Mouse (Mus musculus) mouse trophoblast stem cell (cell line): ENCODE measurements around the gene Rps18.
"Not testable (repeated sequence)": the region's sequence is repeated elsewhere in the genome, so short reads cannot be mapped to it uniquely, and the experiment has no call there.

Experiments
- in situ Hi-C, 2 experiments: fragments of 300-500 bp; cut with MseI, MboI; formaldehyde crosslinking; loops; 2 replicates in 1 of 2; 3 replicates in 1 of 2; pipeline ENCODE4 v1.15.1; 2025

Rps18 gene

DNA sequence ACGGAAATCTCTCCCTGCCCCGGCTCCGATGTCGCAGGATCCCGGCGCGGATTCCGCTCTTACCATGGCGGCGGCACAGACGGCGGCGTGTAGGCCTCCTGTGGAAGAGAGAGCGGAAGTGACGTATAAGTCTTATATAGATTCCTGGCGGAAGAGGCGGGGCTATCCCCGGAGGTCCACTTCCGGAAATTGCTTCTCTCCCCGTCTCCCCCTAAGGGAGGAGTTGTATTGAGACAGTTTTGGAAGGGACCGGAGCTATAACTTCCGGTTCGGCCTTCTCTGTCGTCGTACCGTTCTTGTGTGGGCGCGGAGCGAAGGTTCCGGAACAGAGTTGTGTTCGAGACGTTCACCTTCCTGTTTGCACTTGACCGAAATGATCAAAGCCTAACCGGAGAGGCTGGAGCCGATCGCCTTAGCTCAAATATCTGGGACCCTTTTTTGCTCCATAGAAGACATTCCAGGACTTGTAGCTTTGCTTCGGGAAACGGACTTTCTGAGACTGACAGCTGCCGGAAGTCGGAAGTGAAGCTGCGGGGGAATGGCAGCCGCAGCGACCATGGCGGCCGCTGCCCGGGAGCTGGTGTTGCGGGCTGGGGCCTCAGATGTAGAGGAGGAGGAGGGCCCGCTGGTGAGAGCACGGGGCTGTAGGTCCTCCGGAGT, at the start of gene Rps18, which contains the start of gene Vps52:
Gene Rps18, minus strand, starts transcription at position 447 of the 660 bp plus-strand sequence.
Gene Vps52, plus strand, starts transcription at position 258 of the 660 bp plus-strand sequence.
- in situ Hi-C loops = loop anchor here in 1 of 2 experiments (25.0 kb wide), 1 partner anchor 1682 kb away; the partner anchor contains the start of genes Gm9573 and Mucl3

GRCm38 (mm10) chr17:34003426-34003825, 47.6 kb upstream of the Rps18 start:
- in situ Hi-C loops = no loop called here

DNA sequence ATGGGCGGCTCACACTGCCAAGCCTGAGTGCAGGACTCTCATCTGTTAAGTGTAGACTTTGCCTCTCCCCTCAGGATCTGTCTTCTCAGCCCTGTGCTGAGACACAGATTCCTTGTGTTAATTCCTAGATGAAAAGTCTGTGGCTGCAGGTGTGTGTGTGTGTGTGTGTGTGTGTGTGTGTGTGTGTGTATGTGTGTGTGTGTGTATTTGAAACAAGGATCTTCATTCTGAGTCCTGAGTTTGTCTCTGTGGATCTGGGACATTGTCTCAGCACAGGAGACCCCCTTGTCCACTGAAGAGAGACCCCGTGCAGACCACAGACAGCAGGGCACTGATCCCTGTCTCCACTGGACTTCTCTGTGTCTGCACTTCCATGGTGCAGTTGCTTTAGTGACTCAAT, 45.0 kb upstream of the Rps18 start:
- in situ Hi-C loops = not testable (repeated sequence)

DNA sequence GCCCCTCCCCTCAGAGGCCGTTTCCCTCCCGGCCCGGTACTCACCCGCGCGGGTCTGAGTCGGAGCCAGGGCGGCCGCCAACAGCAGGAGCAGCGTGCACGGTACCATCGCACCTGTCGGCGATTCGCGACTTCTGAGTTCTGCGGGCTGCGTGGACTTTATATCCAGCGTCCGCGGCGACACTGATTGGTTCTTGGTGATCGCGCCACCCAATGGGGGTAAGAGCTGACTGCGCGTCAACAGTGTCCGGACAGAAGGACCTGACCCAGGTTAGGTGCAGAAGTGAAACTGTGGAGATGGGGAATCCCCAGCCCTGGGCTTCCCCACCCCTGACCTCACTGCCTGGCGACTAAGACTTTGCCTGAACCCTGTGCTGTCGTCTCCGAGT, 44.3 kb upstream of the Rps18 start, which contains the start of gene H2-K1:
Gene H2-K1, minus strand, starts transcription at position 198 of the 388 bp plus-strand sequence.
- in situ Hi-C loops = no loop called here

DNA sequence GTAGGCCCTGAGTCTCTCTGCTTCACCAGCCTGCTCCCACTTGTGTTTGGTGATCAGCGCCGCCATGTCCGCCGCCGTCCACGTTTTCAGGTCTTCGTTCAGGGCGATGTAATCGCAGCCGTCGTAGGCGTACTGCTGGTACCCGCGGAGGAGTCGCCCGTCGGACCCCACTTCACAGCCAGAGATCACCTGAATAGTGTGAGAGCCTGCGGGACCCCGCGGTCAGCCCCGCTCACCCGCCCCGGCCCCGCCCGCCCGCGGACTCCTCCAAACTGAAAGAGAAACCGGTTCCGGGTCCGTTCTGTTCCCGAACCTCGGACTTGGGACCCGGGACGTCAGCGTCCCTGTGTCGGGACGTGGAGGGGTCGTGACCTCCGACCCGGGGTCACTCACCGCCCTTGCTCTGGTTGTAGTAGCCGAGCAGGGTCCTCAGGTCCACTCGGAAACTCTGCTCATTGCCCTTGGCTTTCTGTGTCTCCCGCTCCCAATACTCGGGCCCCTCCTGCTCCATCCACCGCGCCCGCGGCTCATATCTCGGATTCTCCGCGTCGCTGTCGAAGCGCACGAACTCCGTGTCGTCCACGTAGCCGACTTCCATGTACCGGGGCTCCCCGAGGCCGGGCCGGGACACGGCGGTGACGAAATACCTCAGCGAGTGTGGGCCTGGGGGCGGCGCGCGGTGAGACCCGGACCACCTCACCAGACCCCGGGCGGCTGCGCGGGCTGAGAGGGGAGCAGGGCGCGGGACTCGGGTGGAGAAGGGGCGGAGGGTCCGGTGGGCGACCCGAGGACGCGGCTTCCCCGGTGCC, 43.7 kb upstream of the Rps18 start:
- in situ Hi-C loops = loop anchor here (5.0 kb wide), 1 partner anchor 1268 kb away; no protein-coding TSS in a partner anchor

- in situ Hi-C loops = loop anchor here (5.0 kb wide), 1 partner anchor 1269 kb away; no protein-coding TSS in a partner anchor
Measured at GRCm38 (mm10) chr17:33998697-33999096, 42.9 kb upstream of the Rps18 start.

GRCm38 (mm10) chr17:33997025-33997424, 41.2 kb upstream of the Rps18 start:
- in situ Hi-C loops = loop anchor here (5.0 kb wide), 1 partner anchor 1270 kb away; no protein-coding TSS in a partner anchor

DNA sequence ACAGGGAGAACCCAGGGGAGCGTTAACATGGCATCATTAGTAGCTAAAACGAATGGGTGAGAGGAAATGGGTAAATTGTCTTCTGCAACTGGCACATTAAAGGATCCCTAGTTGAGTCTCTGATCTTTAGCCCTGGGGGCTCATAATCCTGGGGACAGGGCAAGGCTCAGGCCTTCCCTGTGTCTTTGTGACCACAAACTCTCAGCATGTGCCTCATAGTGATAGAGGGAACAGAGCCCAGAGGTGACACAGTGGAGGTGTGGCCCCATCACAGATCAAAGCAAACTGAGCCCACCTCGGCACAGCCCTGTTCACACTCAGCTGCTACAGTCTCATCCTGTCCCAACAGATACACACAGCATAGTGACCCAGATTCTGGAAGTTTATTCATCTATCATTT, 39.9 kb upstream of the Rps18 start:
- in situ Hi-C loops = loop anchor here (5.0 kb wide), 1 partner anchor 1272 kb away; no protein-coding TSS in a partner anchor

DNA sequence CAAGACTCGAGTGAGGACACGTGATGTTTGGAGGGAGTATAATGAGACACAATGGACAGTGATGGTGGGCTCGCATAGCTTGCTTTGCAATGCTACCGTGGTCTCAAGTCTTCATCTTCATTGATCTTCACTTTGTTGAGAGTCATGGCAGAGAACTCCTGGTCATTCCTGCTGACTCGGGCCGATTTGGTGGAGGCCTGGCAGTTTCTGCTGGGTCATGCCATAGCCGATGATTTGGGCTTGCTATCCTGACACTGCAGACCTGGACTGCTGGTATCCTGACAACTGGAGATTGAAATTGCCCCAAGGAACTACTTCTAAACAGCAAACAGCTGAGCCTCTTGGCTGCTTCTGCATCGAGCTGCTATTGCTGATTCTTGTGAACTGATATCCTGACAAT, 39.2 kb upstream of the Rps18 start:
- in situ Hi-C loops = loop anchor here (5.0 kb wide), 1 partner anchor 1272 kb away; no protein-coding TSS in a partner anchor

DNA sequence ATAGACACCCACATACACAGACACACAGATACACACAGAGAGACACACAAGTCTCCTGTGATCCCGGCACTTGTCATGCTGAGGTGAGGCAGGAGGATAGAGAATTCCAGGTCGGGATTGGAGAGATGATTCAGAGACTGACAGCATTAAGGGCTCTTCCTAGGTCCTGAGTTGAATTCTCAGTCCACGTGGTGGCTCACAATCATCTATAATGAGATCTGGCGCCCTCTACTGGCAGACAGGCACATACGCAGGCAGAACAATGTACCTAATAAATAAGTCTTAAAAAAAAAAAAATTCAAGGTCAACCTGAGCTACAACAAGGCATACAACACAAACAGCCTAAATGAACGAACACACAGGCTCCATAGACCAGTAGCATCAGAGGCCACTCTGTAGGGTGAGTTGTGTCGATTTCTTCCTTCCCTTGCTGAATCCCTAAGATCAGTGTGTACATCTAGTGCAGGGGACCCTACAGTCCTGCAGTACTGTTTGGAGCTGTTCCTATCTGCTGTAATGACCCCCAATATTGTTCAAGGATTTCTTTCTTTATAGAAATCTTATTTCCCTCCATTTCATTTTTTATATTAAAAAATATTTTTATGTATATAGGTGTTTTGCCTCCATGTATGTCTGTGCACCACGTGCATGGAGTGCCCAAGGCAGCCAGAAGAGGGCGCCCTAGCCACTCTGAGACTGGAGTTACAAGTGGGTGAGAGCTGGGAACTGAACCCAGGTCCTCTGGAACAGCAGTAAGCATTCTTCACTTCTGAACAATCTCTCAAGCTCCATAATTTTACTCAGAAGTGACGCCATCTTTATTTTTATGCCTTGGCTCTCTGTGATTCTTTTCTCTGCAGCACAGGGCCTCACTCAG, 36.2 kb upstream of the Rps18 start:
- in situ Hi-C loops = no loop called here

GRCm38 (mm10) chr17:33982136-33982535, 26.3 kb upstream of the Rps18 start:
- in situ Hi-C loops = not testable (repeated sequence)

GRCm38 (mm10) chr17:33981192-33981909, 25.6 kb upstream of the Rps18 start:
- in situ Hi-C loops = not testable (repeated sequence)

GRCm38 (mm10) chr17:33980181-33981035, 24.6 kb upstream of the Rps18 start:
- in situ Hi-C loops = no loop called here

DNA sequence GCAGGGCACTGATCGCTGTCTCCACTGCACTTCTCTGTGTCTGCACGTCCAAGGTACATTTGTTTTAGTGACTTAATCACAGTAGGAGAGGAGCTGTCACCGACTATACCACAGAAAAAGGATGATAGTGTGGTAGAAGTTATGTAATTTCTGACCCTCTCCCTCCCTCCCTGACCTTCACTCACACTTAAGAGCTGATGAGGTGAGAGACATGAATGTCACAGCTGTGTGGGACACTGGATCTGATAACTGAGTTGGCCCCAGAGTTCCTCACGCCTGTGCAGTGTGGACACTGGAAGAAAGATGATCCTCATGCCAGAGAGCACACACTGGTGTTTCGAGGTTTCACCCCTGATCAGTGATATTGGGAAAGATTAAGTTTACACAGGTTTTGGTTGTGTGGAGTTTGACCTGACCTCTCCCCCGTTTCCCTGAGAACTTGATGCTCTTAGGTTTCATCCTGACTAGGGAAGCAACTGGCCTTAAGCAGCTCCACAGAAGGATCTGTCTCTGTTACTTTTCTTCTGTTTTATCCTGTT, 23.8 kb upstream of the Rps18 start:
- in situ Hi-C loops = no loop called here

- in situ Hi-C loops = no loop called here
Measured at GRCm38 (mm10) chr17:33978631-33979031, 22.8 kb upstream of the Rps18 start.

DNA sequence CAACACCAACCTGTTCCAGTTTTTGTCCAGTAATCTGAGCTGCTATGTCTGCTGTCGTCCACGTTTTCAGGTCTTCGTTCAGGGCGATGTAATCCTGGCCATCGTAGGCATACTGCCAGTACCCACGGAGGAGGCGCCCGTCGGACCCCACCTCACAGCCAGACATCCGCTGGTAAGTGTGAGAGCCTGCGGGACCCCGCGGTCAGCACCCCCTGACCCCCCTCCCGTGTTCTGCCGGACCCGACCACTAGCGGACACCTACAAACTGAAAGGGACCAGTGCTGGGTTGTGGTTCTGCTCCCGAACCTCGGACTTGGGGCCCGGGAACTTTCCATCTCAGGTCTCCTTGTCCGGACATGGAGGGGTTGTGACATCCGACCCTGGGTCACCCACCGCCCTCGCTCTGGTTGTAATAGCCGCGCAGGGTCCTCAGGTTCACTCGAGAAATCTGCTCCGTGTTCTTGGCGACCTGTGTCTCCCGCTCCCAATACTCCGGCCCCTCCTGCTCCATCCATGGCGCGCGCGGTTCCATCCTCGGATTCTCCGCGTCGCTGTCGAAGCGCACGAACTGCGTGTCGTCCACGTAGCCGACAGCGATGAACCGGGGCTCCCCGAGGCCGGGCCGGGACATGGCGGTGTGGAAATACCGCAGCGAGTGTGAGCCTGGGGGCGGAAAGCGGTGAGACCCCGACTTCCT, 22.2 kb upstream of the Rps18 start:
- in situ Hi-C loops = no loop called here

- in situ Hi-C loops = loop anchor here (5.0 to 25.0 kb wide), 2 partner anchors 1299 to 1664 kb away; partner anchors contain the start of genes Gm9573 (in 1 of the 2) and Mucl3 (in 1 of the 2)
Measured at GRCm38 (mm10) chr17:33973572-33973971, 17.8 kb upstream of the Rps18 start.

- in situ Hi-C loops = loop anchor here (5.0 to 25.0 kb wide), 2 partner anchors 1300 to 1665 kb away; partner anchors contain the start of genes Gm9573 (in 1 of the 2) and Mucl3 (in 1 of the 2)
Measured at GRCm38 (mm10) chr17:33972691-33973090, 16.9 kb upstream of the Rps18 start.
